Mouse (Mus musculus): ENCODE measurements around the gene Ap1s1. TPM values are rescaled to one million over a fixed set of nuclear protein-coding genes. Genes with fewer than 3 reads are reported as not detected.

The Ap1s1 gene
- polyA plus RNA-seq, 1 experiment: 118 TPM

- DNase-seq (ENCODE audit: low spot score): no peak
These were observed 19.5 kb upstream of the Ap1s1 start for GRCm38 (mm10) chr5:137065454-137065853.

GRCm38 (mm10) chr5:137062601-137063000 lies 16.7 kb upstream of the Ap1s1 start:
- DNase-seq (ENCODE audit: low spot score): no peak

- no peak for DNase-seq (ENCODE audit: low spot score)
These were observed 16.0 kb upstream of the Ap1s1 start for GRCm38 (mm10) chr5:137061809-137062481.

DNA sequence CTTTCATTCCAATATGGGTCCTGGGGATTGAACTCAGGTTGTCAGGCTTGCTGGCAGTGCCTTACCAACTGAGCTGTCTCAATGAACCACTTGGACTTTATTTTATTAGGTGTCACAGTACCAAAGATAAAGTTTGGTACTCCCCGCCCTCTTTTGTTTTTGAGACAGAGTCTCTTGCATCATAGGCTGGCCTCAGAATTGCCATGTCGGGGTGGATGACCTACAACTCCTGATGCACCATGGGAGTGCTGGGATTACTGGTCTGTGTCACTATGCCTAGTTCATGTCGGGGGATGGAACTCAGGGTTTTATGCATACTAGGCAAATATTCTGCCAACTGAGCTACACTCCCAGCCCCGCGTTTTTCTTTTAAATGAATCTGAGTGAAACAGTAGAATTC lies 8.9 kb upstream of the Ap1s1 start:
- no peak for DNase-seq (ENCODE audit: low spot score)

DNA sequence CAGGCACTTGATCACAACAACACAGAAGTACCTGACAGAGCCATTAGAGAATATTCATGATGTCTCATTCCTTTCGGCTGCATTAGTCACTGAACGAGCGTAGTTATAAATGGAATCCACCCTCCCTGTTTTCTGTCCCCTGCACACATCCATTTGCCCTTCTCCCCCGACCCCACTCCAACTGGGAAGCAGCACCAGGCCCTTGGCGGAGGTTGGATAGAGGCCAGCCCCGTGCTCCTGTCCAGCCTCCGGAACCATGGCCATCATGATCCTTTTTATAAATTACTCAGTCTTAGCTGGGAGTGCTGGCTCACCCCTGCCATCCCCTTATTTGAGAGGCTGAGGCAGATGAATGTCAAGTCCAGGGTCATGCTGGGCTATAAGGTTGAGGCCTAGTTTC lies 8.4 kb upstream of the Ap1s1 start:
- DNase-seq (ENCODE audit: low spot score): no peak

- no peak for DNase-seq (ENCODE audit: low spot score)
These were observed 6.1 kb upstream of the Ap1s1 start for GRCm38 (mm10) chr5:137051914-137052505.

DNA sequence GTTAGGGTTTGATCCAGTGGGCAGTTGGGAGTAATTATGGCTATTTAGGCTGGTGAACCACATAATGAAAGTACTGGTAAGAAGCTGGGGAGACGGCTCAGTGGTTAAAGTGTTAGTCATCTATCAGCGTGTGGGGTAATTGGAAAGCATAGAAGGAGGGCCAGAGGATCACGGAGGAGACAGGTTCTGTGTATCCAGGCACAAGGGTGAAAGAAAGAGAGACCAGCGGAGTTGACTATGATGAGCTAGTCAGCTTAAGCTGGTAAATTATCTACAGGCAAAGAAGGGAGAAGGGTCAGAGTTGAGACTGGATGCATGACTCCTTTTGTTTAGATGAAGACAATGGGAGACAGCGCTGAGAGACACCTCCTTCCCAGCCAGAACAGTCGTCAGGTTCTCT lies 5.2 kb upstream of the Ap1s1 start:
- no peak for DNase-seq (ENCODE audit: low spot score)

DNA sequence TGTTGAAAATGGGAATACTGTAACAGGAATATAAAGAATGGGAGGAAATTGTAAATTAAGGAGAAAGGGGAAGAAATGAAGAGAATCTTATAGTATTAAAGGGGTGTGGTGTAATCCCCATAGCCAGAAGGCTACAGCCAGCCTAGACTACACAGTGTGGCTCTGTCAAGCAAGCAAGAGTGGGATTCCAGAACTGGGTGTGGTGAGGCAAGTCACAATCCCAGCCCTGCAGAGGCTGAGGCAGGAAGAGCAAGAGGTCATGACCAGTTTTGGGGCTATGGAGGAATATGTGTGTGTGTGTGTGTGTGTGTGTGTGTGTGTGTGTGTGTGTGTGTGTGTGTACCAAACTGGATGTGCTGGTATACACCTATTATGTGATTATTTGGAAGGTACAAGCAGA lies 1.1 kb upstream of the Ap1s1 start:
- no peak for DNase-seq (ENCODE audit: low spot score)

GRCm38 (mm10) chr5:137046324-137046718 lies 386 bp upstream of the Ap1s1 start:
- DNase-seq (ENCODE audit: low spot score): no peak

GRCm38 (mm10) chr5:137043997-137044396 lies 1.9 kb downstream of the Ap1s1 start:
- DNase-seq (ENCODE audit: low spot score): no peak

DNA sequence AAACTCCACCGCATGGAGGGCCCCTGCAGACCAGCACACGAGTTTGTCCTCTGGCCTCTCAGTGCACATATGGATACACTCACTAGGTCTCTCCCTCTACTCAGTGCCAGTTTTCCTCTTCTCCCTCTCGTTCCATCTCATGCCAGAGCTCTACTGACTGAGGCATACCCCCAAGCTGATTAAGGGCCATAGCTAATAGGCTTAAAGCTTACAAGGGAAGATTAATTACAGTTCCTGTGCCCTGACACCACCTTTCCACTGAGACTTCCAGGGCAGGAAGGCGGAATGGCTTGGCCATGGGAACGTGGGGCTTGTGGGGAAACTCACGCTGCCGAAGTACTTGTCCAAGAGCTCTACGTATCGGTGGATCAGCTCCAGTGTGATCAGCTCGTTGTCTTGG lies 4.5 kb downstream of the Ap1s1 start:
- no peak for DNase-seq (ENCODE audit: low spot score)

- DNase-seq (ENCODE audit: low spot score): no peak
These were observed 6.5 kb downstream of the Ap1s1 start for GRCm38 (mm10) chr5:137039453-137039852.

GRCm38 (mm10) chr5:137036211-137036610 lies 9.7 kb downstream of the Ap1s1 start:
- no peak for DNase-seq (ENCODE audit: low spot score)

DNA sequence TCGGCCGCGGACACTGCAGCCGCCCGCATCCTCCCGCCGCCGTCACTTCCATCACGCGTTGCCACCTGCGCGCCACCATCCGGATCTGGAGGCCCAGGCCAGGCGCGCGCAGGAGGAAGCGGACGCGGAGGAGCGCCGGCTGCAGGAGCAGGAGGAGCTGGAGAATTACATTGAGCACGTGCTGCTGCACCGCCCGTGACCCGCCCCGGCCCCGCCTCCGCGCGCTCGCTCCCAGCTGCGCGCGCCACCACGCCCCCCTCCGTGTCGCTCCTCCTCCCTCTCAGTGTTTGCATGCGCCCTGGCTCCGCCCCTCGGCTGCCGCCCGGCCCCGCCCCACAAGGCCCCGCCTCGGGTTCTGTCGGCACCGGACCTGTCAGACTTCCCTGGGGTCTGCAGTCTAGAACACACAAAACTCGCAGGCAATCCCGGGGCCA lies 13.3 kb downstream of the Ap1s1 start:
- peak; percentile 77 for DNase-seq (ENCODE audit: low spot score)

GRCm38 (mm10) chr5:137032033-137032421 lies 13.9 kb downstream of the Ap1s1 start:
- DNase-seq (ENCODE audit: low spot score): no peak

DNA sequence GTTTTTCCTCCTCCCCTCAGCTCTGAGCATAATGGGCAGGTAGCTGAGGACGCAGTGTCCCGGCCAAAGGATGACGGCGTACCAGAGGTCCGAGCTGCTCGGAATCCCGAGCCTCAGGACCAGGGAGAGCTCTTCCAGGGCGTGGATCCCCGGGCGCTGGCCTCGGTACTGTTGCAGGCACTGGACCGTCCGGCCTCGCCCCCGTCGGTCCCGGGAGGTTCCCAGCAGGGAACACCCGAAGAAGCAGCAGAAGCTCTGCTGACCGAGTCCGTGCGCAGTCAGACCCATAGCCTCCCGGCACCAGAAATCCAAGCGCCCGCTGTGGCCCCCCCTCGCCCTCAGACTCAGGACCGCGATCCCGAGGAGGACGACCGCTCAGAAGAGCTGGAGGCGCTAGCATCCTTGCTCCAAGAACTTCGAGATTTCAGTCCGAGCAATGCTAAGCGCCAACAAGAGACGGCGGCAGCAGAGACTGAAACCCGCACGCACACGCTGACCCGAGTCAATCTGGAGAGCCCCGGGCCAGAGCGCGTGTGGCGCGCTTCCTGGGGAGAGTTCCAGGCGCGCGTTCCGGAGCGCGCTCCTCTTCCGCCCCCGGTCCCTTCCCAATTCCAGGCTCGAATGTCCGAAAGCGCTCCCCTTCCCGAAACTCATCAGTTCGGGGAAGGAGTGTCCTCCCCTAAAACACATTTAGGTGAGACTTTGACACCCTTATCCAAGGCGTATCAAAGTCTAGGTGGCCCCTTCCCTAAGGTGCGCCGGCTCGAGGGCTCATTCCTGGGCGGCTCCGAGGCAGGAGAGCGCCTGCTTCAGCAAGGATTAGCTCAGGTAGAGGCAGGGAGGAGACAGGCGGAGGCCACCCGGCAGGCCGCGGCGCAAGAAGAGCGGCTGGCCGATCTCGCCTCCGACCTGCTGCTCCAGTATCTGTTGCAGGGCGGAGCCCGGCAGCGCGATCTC lies 14.6 kb downstream of the Ap1s1 start:
- DNase-seq (ENCODE audit: low spot score): no peak

DNA sequence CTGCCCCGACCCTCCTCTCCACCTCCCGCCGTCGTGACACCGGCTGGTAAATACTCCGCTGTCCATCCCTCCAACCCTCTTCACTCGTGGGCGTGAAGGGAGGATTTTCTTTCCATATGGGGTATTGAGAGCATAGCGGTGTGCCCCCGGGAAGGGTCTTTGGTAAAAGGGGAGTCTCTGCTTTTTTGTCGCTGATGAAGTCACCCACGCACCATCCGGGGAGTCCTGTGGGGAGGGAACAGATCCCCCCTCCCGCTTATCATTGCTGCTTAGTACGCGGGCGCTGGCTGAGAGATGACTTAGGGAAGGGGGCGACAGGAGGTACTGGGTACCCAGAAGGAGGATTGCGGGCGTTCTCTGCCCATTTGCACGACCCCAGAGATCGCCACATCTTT lies 15.5 kb downstream of the Ap1s1 start:
- no peak for DNase-seq (ENCODE audit: low spot score)

- peak; percentile 90 for DNase-seq (ENCODE audit: low spot score)
These were observed 16.1 kb downstream of the Ap1s1 start for GRCm38 (mm10) chr5:137029643-137030415.

GRCm38 (mm10) chr5:137029273-137029585 lies 16.7 kb downstream of the Ap1s1 start:
- DNase-seq (ENCODE audit: low spot score): no peak

- DNase-seq (ENCODE audit: low spot score): no peak
These were observed 17.2 kb downstream of the Ap1s1 start for GRCm38 (mm10) chr5:137028561-137029272.

- no peak for DNase-seq (ENCODE audit: low spot score)
These were observed 19.8 kb downstream of the Ap1s1 start, which contains the start of gene Vgf for GRCm38 (mm10) chr5:137026092-137026491. Gene Vgf, plus strand, starts transcription at chr5:137026392.
